Mouse (Mus musculus): ENCODE results near the gene Arhgap24. TPM values are rescaled to one million over a fixed set of nuclear protein-coding genes. Genes with fewer than 3 reads are reported as not detected.
A peak's percentile ranks its signal among the peaks of the same experiment; 100 is the strongest.

Gene Arhgap24
- polyA plus RNA-seq, 1 experiment from 2014 or later, result 12.0 TPM

DNA sequence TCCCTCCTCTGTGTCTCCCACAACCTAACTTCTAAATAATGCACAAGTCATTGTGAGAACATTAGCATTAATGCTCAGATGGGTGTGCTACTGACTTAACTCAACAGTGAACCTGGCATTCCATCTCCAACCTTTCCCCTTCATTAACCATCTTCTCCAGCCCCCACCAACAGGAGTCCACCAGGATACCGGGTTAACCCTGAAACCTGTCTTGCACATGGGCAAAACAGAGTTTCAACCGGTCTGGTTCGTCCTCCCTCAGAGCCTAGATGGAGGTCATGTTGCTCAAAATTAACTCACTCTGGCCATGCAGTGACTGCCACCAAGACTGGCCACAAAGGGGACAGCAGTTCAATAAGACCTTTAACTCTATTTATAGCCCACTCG lies 285.9 kb downstream of the Arhgap24 start:
- 52% methylated on average over 4 of the region's 4 CpGs for WGBS
- Histone ChIP-seq H3K27ac (ENCODE audit: low read depth, low read length) (no peak overlapping the region), H3K9ac (replicated peaks; ENCODE audit: low read depth, low read length) (0 out of 2 replicates have a peak overlapping the region, but pooled peaks have one; percentile 34)

DNA sequence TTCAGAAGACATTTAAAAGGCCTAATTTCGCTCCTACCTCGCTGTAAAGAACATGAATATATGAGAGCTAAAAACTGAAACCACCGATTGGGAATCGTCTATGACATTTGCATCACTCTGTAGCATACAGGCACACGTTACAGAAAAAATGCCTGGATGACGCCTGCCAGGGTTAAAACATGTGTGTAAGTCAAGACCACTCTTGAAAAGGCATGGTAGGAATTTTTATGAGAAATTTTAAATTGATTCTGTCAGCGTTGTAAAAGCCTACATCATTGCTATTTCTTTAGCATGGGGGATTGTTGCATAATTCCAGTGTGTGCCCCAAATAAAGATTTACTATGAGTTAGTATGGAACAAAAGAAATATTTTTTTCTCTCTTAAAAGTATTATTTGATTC lies 286.6 kb downstream of the Arhgap24 start:
- no peak overlapping the region for H3K4me3 ChIP-seq (ENCODE audit: low read depth, low read length)
- ATAC-seq (ENCODE audit: low read depth), result no peak
- 63% methylated on average over 7 of the region's 7 CpGs for WGBS

More for the DNA sequence above, 285.9 kb downstream of the Arhgap24 start:
- Histone ChIP-seq H3K27me3 (ENCODE audit: control insufficient read depth, insufficient read depth, low read length) (no peaks in the 10 kb centered on the region), H3K4me1 (ENCODE audit: control insufficient read depth, insufficient read depth, low read length) (peaks cover 9% of the 10 kb centered on the region; the same call in 1 of the 2 replicates), H3K9me3 (ENCODE audit: control insufficient read depth, low read length) (no peaks in the 10 kb centered on the region), H3K36me3 (ENCODE audit: control insufficient read depth, insufficient read depth, low read length) (no peaks in the 10 kb centered on the region), H3K4me2 (ENCODE audit: low read depth, low read length) (no peak overlapping the region), H3K4me3 (ENCODE audit: low read depth, low read length) (no peak overlapping the region)
- ATAC-seq (ENCODE audit: low read depth), result no peak

DNA sequence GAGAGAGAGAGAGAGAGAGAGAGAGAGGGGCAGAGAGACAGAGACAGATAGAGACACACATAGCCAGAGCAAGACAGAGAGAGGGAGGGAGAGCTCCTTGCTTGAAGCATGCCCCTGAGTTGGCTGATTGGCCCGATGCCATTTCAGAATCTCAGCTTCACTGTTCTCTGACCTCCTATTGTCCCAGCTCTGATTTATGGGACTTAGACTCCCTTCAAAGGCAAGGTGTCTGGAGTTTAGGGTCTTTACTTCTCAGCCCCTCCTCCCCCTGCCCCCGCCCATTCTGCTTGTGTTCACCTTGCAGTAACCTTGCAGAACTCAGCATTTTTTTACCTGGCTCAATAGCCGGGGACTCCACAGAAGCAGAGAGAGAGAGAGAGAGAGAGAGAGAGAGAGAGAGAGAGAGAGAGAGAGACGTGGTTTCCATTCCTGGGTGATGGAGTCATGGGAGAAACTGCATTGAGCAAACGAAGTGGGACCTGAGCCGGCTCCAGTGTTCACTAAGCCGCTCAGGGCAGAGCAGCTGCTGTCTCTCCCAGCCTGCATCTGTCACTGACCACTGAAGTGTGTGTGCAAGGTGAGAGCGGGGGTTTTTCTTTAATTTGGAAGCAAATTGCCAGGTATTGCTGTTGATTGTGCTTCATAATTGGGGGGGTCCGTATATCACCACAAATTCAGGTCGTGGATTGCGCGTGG lies 287.3 kb downstream of the Arhgap24 start:
- Histone ChIP-seq H3K4me1 (ENCODE audit: control insufficient read depth, insufficient read depth, low read length) (peaks cover 9% of the 10 kb centered on the region; the same call in 1 of the 2 replicates), H3K27ac (ENCODE audit: low read depth, low read length) (no peak overlapping the region), H3K9me3 (ENCODE audit: control insufficient read depth, low read length) (no peaks in the 10 kb centered on the region), H3K27me3 (ENCODE audit: control insufficient read depth, insufficient read depth, low read length) (no peaks in the 10 kb centered on the region), H3K4me3 (ENCODE audit: low read depth, low read length) (no peak overlapping the region), H3K4me2 (ENCODE audit: low read depth, low read length) (peak overlapping the region; percentile 26; the same call in 1 of the 2 replicates), H3K36me3 (ENCODE audit: control insufficient read depth, insufficient read depth, low read length) (no peaks in the 10 kb centered on the region), H3K9ac (replicated peaks; ENCODE audit: low read depth, low read length) (no peak overlapping the region)
- 24% methylated on average over 12 of the region's 12 CpGs for WGBS
- peak; percentile 66 for ATAC-seq (ENCODE audit: low read depth)

More for the DNA sequence above, 286.6 kb downstream of the Arhgap24 start:
- no peaks in the 10 kb centered on the region for H3K36me3 ChIP-seq (ENCODE audit: control insufficient read depth, insufficient read depth, low read length)
- H3K4me1 ChIP-seq (ENCODE audit: control insufficient read depth, insufficient read depth, low read length), result peaks cover 9% of the 10 kb centered on the region; the same call in 1 of the 2 replicates
- H3K4me2 ChIP-seq (ENCODE audit: low read depth, low read length), result no peak overlapping the region
- no peak overlapping the region for H3K27ac ChIP-seq (ENCODE audit: low read depth, low read length)
- H3K9ac ChIP-seq (replicated peaks; ENCODE audit: low read depth, low read length), result no peak overlapping the region
- H3K9me3 ChIP-seq (ENCODE audit: control insufficient read depth, low read length), result no peaks in the 10 kb centered on the region
- H3K27me3 ChIP-seq (ENCODE audit: control insufficient read depth, insufficient read depth, low read length), result no peaks in the 10 kb centered on the region

DNA sequence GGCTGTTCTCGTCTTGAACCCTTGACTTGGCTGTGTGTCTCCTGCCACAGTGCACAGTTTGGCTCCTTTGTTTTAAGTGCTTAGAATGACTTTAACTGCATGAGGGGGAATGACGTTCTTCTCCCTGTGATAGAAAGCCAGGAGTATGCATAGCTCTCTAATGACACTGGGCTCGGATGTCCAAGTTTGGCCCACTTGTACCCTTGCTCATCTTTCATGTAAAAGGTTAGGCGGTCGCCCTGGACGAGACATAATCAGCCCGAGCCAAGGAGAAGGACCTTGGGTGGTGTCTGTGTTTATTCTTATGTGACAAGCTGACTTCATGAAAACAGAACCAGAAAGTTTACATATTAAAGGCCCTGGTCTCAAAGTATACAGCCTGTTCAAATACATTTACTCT lies 289.4 kb downstream of the Arhgap24 start:
- Histone ChIP-seq H3K27me3 (ENCODE audit: control insufficient read depth, insufficient read depth, low read length) (no peaks in the 10 kb centered on the region), H3K36me3 (ENCODE audit: control insufficient read depth, insufficient read depth, low read length) (no peaks in the 10 kb centered on the region), H3K4me1 (ENCODE audit: control insufficient read depth, insufficient read depth, low read length) (peaks cover 9% of the 10 kb centered on the region; the same call in 1 of the 2 replicates), H3K9ac (replicated peaks; ENCODE audit: low read depth, low read length) (no peak overlapping the region), H3K4me2 (ENCODE audit: low read depth, low read length) (no peak overlapping the region), H3K4me3 (ENCODE audit: low read depth, low read length) (no peak overlapping the region), H3K9me3 (ENCODE audit: control insufficient read depth, low read length) (no peaks in the 10 kb centered on the region), H3K27ac (ENCODE audit: low read depth, low read length) (no peak overlapping the region)
- WGBS, result 62% methylated on average over 7 of the region's 7 CpGs
- no peak for ATAC-seq (ENCODE audit: low read depth)

DNA sequence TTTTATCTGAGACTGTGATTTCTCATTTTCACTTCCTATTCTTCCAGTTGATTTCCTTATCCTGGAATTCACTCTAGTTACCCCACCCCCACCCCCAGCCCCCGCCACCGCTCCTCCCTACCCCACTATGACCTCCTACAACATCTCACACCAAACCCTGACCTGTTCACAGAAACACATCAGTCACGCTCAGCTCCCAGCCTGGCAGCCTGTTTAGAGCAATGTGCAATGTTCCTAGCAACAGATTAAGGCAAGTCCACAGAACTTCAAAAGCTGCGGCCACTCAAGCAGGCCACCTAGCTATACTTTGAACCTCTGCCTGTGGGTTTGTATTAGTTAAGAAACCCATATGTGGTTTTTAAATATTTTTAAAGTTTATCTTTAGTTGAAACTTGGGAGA lies 293.3 kb downstream of the Arhgap24 start:
- H3K27me3 ChIP-seq (ENCODE audit: control insufficient read depth, insufficient read depth, low read length), result no peaks in the 10 kb centered on the region
- H3K4me2 ChIP-seq (ENCODE audit: low read depth, low read length), result no peak overlapping the region
- H3K4me3 ChIP-seq (ENCODE audit: low read depth, low read length), result no peak overlapping the region
- no peaks in the 10 kb centered on the region for H3K4me1 ChIP-seq (ENCODE audit: control insufficient read depth, insufficient read depth, low read length)
- 24% methylated on average over 4 of the region's 4 CpGs for WGBS
- H3K36me3 ChIP-seq (ENCODE audit: control insufficient read depth, insufficient read depth, low read length), result no peaks in the 10 kb centered on the region
- no peak overlapping the region for H3K27ac ChIP-seq (ENCODE audit: low read depth, low read length)
- no peaks in the 10 kb centered on the region for H3K9me3 ChIP-seq (ENCODE audit: control insufficient read depth, low read length)
- no peak overlapping the region for H3K9ac ChIP-seq (replicated peaks; ENCODE audit: low read depth, low read length)
- ATAC-seq (ENCODE audit: low read depth), result no peak

DNA sequence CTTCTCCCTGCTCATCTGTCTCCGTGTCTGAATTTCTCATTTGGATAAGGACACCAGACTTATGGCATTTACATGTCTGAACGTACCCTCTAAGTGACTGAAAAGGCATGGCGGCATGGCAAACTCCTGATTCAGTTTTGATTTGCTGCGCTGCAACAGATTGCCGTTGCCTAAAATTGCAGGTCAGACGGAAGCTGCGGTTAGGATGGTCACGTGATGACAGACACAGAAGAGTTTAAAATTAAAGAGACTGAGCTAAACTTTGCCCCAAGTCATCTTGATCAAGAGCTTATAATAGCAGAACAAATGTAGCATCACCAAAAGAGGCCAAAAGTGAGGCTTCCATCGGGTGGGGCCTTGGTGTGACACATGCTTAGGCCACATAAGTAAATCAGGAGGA lies 296.1 kb downstream of the Arhgap24 start:
- Histone ChIP-seq H3K27ac (ENCODE audit: low read depth, low read length) (no peak overlapping the region), H3K9ac (replicated peaks; ENCODE audit: low read depth, low read length) (no peak overlapping the region), H3K4me1 (ENCODE audit: control insufficient read depth, insufficient read depth, low read length) (no peaks in the 10 kb centered on the region), H3K9me3 (ENCODE audit: control insufficient read depth, low read length) (no peaks in the 10 kb centered on the region), H3K4me3 (ENCODE audit: low read depth, low read length) (no peak overlapping the region), H3K27me3 (ENCODE audit: control insufficient read depth, insufficient read depth, low read length) (no peaks in the 10 kb centered on the region), H3K4me2 (ENCODE audit: low read depth, low read length) (no peak overlapping the region), H3K36me3 (ENCODE audit: control insufficient read depth, insufficient read depth, low read length) (no peaks in the 10 kb centered on the region)
- 93% methylated on average over 9 of the region's 9 CpGs for WGBS
- no peak for ATAC-seq (ENCODE audit: low read depth)

DNA sequence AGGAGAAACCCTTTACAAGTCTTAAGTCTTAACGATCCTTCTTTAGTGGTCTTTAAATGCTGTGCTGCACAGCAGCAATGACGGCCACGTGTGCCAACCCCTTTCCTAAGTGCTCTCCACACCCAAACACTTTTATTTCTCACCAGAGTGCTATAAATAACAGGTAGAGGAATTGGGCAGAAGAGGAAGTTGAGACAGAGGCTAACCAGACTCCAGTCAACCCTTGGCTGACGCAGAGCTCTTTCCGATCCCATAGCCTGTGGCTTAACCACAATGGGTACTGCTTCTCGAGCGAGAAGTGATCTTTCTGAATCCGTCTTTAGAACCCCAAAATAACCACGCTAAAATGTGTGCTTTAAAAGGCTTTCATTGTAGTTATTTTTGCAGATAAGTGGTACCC lies 296.7 kb downstream of the Arhgap24 start:
- Histone ChIP-seq H3K4me3 (ENCODE audit: low read depth, low read length) (no peak overlapping the region), H3K4me1 (ENCODE audit: control insufficient read depth, insufficient read depth, low read length) (no peaks in the 10 kb centered on the region), H3K27me3 (ENCODE audit: control insufficient read depth, insufficient read depth, low read length) (no peaks in the 10 kb centered on the region), H3K4me2 (ENCODE audit: low read depth, low read length) (no peak overlapping the region), H3K27ac (ENCODE audit: low read depth, low read length) (no peak overlapping the region), H3K36me3 (ENCODE audit: control insufficient read depth, insufficient read depth, low read length) (no peaks in the 10 kb centered on the region), H3K9ac (replicated peaks; ENCODE audit: low read depth, low read length) (no peak overlapping the region), H3K9me3 (ENCODE audit: control insufficient read depth, low read length) (no peaks in the 10 kb centered on the region)
- no peak for ATAC-seq (ENCODE audit: low read depth)
- 63% methylated on average over 9 of the region's 9 CpGs for WGBS

DNA sequence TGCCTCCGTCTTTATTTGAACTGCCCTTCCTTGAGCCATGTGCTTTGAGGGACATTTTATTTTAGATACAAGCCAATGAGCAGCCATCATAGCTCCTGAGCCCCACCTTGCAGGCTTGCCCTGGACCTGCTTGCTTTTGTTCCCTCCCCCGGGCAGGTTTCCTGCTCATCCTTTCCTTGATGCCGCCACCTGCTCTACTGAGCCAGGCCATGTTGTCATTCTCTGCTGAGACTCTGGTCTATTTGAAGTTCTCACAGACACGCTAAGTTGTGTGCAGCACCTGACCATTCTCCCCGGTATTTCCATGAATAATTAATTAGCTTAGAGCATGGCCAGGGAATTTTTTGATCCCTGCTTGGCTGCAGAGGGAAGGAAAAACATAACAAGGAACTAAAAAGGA lies 297.1 kb downstream of the Arhgap24 start:
- Histone ChIP-seq H3K27ac (ENCODE audit: low read depth, low read length) (no peak overlapping the region), H3K4me3 (ENCODE audit: low read depth, low read length) (no peak overlapping the region), H3K36me3 (ENCODE audit: control insufficient read depth, insufficient read depth, low read length) (no peaks in the 10 kb centered on the region), H3K4me2 (ENCODE audit: low read depth, low read length) (no peak overlapping the region), H3K9ac (replicated peaks; ENCODE audit: low read depth, low read length) (no peak overlapping the region), H3K27me3 (ENCODE audit: control insufficient read depth, insufficient read depth, low read length) (no peaks in the 10 kb centered on the region), H3K9me3 (ENCODE audit: control insufficient read depth, low read length) (no peaks in the 10 kb centered on the region), H3K4me1 (ENCODE audit: control insufficient read depth, insufficient read depth, low read length) (no peaks in the 10 kb centered on the region)
- ATAC-seq (ENCODE audit: low read depth), result 0 out of 2 replicates have a peak, but pooled peaks have one; percentile 38
- WGBS, result 44% methylated on average over 5 of the region's 5 CpGs

DNA sequence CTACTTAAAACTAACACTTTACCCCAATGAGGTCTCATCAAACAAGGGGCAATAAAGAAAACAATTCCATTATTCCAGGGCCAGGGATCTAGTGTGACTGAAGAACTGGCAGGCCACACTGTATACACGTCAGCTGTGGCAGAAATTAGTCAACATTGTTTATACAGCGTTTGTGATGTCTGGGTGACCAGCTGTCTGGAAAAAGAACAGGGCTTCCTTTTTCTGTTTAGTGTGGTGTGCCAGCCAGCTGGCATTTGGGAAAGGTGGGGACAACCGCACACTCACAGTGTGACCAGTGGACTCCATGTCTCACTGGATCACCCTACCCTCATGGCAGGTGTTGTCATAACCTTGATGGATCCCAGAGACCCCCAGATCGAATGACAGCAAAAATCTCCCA lies 302.4 kb downstream of the Arhgap24 start:
- no peak for ATAC-seq (ENCODE audit: low read depth)
- no peak overlapping the region for H3K9ac ChIP-seq (replicated peaks; ENCODE audit: low read depth, low read length)
- WGBS, result 56% methylated on average over 4 of the region's 4 CpGs

More for the DNA sequence above, 302.4 kb downstream of the Arhgap24 start:
- H3K4me1 ChIP-seq (ENCODE audit: control insufficient read depth, insufficient read depth, low read length), result no peaks in the 10 kb centered on the region
- no peak overlapping the region for H3K27ac ChIP-seq (ENCODE audit: low read depth, low read length)
- no peaks in the 10 kb centered on the region for H3K9me3 ChIP-seq (ENCODE audit: control insufficient read depth, low read length)
- H3K27me3 ChIP-seq (ENCODE audit: control insufficient read depth, insufficient read depth, low read length), result no peaks in the 10 kb centered on the region
- no peak overlapping the region for H3K4me3 ChIP-seq (ENCODE audit: low read depth, low read length)
- no peak overlapping the region for H3K4me2 ChIP-seq (ENCODE audit: low read depth, low read length)
- no peaks in the 10 kb centered on the region for H3K36me3 ChIP-seq (ENCODE audit: control insufficient read depth, insufficient read depth, low read length)

Measured in neural tube, embryonic 14.5 days (tissue).